Mouse (Mus musculus): ENCODE measurements around the gene Vmn2r39.
"Not testable (repeated sequence)": the region's sequence is repeated elsewhere in the genome, so short reads cannot be mapped to it uniquely, and the experiment has no call there.

Vmn2r39 gene

DNA sequence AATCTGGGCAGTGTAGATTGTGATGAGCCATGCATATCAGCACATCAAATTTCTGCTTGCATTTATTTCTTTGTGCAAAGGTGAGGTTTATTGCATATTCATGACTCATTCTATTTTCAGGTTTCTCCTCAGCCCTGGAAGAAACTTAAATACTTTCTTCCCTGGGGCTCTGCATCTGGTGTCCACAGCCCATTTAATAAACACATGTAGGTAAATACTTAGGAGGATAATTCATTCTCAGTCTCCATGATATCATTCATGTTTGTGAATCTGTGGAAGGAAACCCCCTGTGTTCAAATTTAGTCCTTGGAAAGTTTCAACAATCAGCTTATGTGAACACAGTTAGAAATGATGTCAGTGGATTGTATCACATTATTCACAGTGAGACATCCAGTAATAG is at the start of gene Vmn2r39:
TSS of gene Vmn2r39 (minus strand) at position 101 of the 400 bp plus-strand sequence.
- not testable (repeated sequence) for DNase-seq (ENCODE audit: low read depth, low spot score)

DNA sequence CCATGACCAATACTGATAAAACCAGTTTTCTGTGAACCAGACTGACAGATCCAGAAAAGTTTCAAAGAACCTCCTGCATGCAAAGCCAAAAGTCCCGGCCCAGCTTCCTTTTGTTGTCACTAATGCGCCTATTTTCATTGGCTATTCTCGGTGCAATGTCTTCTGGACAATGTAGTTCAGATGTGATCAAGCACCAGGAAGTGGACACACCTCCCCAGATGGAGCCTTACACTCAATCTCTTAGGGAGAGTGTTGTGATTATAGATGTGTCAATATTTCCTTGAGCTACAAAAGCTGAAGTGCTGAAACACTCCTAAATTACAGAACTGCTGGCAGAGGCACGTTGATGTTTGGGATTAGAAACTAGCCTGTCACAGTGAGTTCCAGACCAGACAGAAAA is 34.8 kb upstream of the Vmn2r39 start:
- not testable (repeated sequence) for DNase-seq (ENCODE audit: low read depth, low spot score)
